Comparison of ENCODE assay signal across 16 mouse cellular contexts in the genomic region with DNA sequence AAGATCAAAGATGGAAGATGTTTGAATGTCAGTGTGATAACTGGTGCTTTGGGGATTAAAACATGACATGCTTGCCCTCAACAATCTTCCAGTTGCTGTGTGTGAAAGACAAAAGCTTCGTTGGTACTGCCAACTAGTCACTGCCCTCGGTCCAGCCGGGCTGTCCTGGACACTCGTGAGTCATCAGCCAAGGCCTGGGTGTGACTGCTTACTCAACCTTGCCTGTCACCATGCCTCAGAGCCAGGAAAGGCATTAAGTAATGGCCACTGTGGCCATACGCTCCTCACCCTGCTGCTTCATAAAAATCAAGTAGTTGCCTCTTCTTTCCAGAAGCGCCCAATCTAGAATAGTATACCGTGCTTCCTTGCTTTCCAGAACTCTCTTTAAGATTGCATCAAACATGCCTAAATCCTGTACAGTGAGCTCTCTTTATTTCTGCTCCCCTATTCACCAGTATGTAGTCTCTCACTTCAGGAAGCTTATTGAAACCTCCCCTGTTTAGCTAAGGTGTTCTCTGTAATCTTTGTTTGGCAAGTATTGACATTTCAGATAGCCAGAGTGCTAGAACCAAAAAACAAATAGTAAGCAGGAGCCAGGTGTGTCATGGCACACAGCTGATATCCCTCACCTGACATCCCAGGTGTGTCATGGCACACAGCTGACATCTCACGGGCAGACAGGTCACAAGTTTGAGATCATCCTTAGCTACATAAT. TPM values are rescaled to one million over a fixed set of nuclear protein-coding genes. Genes with fewer than 3 reads are reported as not detected.
DNase-seq lines count a peak whose midpoint lies in the region; ATAC-seq and TF ChIP-seq lines count a peak whose summit lies in the region.
"Had no signal": no experiment of that assay in that cellular context is flagged by ENCODE, and none has a peak within 500 bp of the region (broad histone marks: within the 10 kb centered on the region; RNA-seq: fewer than 3 reads in every experiment).

No protein-coding gene starts in this region.

- no peaks in the 10 kb centered on the region for H3K9me3 ChIP-seq in intestine, embryonic 16.5 days (ENCODE audit: control insufficient read depth, low read length)
- H3K9me3 ChIP-seq in stomach, embryonic 15.5 days: no peaks in the 10 kb centered on the region
- H3K9me3 ChIP-seq: forebrain, embryonic 12.5 days had no signal

- TF ChIP-seq CTCF in lung, adult 2 months (IDR thresholded peaks at IDR 0.05; ENCODE audit: insufficient read depth, low read length): no peak

- H3K27ac ChIP-seq in intestine, embryonic 16.5 days (ENCODE audit: low read length): peak overlapping the region; percentile 8; the same call in 1 of the 2 replicates
- H3K27ac ChIP-seq in stomach, embryonic 15.5 days: peak overlapping the region; percentile 74
- H3K27ac ChIP-seq: forebrain, embryonic 12.5 days; hindbrain, embryonic 14.5 days; layer of hippocampus, adult 2 months; liver, embryonic 14.5 days had no signal

- no peaks in the 10 kb centered on the region for H3K27me3 ChIP-seq in intestine, embryonic 16.5 days (replicated peaks; ENCODE audit: control insufficient read depth, insufficient read depth, low read length)
- no peaks in the 10 kb centered on the region for H3K27me3 ChIP-seq in stomach, embryonic 15.5 days (replicated peaks)
- H3K27me3 ChIP-seq: forebrain, embryonic 12.5 days had no signal

- no peak for TF ChIP-seq POLR2A in lung, adult 2 months (IDR thresholded peaks at IDR 0.05; ENCODE audit: borderline replicate concordance, extremely low read depth, low read depth, low read length)

- peak; percentile 37 for ATAC-seq in intestine, embryonic 16.5 days
- ATAC-seq in stomach, embryonic 15.5 days (ENCODE audit: insufficient read depth, low FRiP score, low read depth): peak; percentile 54

- H3K4me1 ChIP-seq in lung, adult 2 months (ENCODE audit: control insufficient read depth, insufficient read depth, low read length): peaks cover 2% of the 10 kb centered on the region; the same call in 1 of the 2 replicates
- 0 out of 2 replicates have a peak, but pooled peaks cover 4% of the 10 kb centered on the region for H3K4me1 ChIP-seq in intestine, embryonic 16.5 days (ENCODE audit: control insufficient read depth, insufficient read depth, low read length)
- H3K4me1 ChIP-seq in stomach, embryonic 15.5 days: no peaks in the 10 kb centered on the region
- H3K4me1 ChIP-seq: forebrain, embryonic 12.5 days had no signal

- 53% methylated on average over 8 of the region's 8 CpGs for WGBS in lung, adult 2 months
- 62% methylated on average over 8 of the region's 8 CpGs for WGBS in intestine, embryonic 16.5 days
- WGBS in stomach, embryonic 15.5 days: 67% methylated on average over 8 of the region's 8 CpGs

- DNase-seq in lung, adult 18-20 months: peak; percentile 47 to 48
- DNase-seq in lung, adult 2 months: no peak
- peak; percentile 40 for DNase-seq in NIH3T3 (ENCODE audit: low read depth)
- no peak for DNase-seq in thymus, postnatal 0 days (ENCODE audit: low spot score)
- DNase-seq in spleen, postnatal 14 days (ENCODE audit: low spot score in 2 of 2): no peak
- no peak for DNase-seq in right cerebral cortex, adult 18-20 months
- DNase-seq: cerebellum, adult 11 months; heart, adult 18-20 months; heart, postnatal 10 days; kidney, adult 9 months had no signal

- H3K36me3 ChIP-seq in intestine, embryonic 16.5 days (ENCODE audit: control insufficient read depth, insufficient read depth, low read length): no peaks in the 10 kb centered on the region
- H3K36me3 ChIP-seq in stomach, embryonic 15.5 days: no peaks in the 10 kb centered on the region
- H3K36me3 ChIP-seq: forebrain, embryonic 12.5 days had no signal

- no peak overlapping the region for H3K9ac ChIP-seq in intestine, embryonic 16.5 days (ENCODE audit: low read depth, low read length)
- no peak overlapping the region for H3K9ac ChIP-seq in stomach, embryonic 15.5 days
- H3K9ac ChIP-seq: forebrain, embryonic 12.5 days; hindbrain, embryonic 14.5 days; liver, embryonic 14.5 days had no signal

- no peak overlapping the region for H3K4me3 ChIP-seq in lung, adult 2 months (replicated peaks; ENCODE audit: extremely low read depth, low read depth, low read length)
- no peak overlapping the region for H3K4me3 ChIP-seq in intestine, embryonic 16.5 days (ENCODE audit: low read length)
- H3K4me3 ChIP-seq in stomach, embryonic 15.5 days (replicated peaks): no peak overlapping the region
- H3K4me3 ChIP-seq: forebrain, embryonic 12.5 days; layer of hippocampus, adult 2 months had no signal

- H3K4me2 ChIP-seq in intestine, embryonic 16.5 days (ENCODE audit: low read depth, low read length): no peak overlapping the region
- 0 out of 2 replicates have a peak overlapping the region, but pooled peaks have one; percentile 10 for H3K4me2 ChIP-seq in stomach, embryonic 15.5 days
- H3K4me2 ChIP-seq: forebrain, embryonic 12.5 days; hindbrain, embryonic 14.5 days had no signal

RNA-seq across cellular contexts. Expression of gene Vdac2, which starts 16.7 kb away (rescaled TPM):
- polyA plus RNA-seq in lung, adult 2 months (2012; rRNA removed): 95.7 and 96.6 TPM in 2 replicates
- 410 and 422 TPM in 2 replicates for polyA plus RNA-seq in intestine, embryonic 16.5 days (2015; fragmentation: Nextera tagmentation; extraction: Ambion mirVana)
- 264 and 310 TPM in 2 replicates for polyA plus RNA-seq in stomach, embryonic 15.5 days (2015; fragmentation: Nextera tagmentation; extraction: Ambion mirVana)
- polyA plus RNA-seq in thymus, postnatal 0 days (2015; fragmentation: Nextera tagmentation; extraction: Ambion mirVana): 266 and 279 TPM in 2 replicates

RNA-seq across cellular contexts. Expression of gene Comtd1, which starts 40.4 kb away (rescaled TPM):
- 12.7 and 13.9 TPM in 2 replicates for polyA plus RNA-seq in lung, adult 2 months (2012; rRNA removed)
- 88.2 and 89.1 TPM in 2 replicates for polyA plus RNA-seq in intestine, embryonic 16.5 days (2015; fragmentation: Nextera tagmentation; extraction: Ambion mirVana)
- polyA plus RNA-seq in stomach, embryonic 15.5 days (2015; fragmentation: Nextera tagmentation; extraction: Ambion mirVana): 42.2 and 48.1 TPM in 2 replicates
- 26.3 and 29.1 TPM in 2 replicates for polyA plus RNA-seq in thymus, postnatal 0 days (2015; fragmentation: Nextera tagmentation; extraction: Ambion mirVana)

RNA-seq across cellular contexts. Expression of gene Dusp13, which starts 57.4 kb away (rescaled TPM):
- 0.52 and 6.7 TPM in 2 replicates for polyA plus RNA-seq in lung, adult 2 months (2012; rRNA removed)
- not detected in 2 replicates for polyA plus RNA-seq in intestine, embryonic 16.5 days (2015; fragmentation: Nextera tagmentation; extraction: Ambion mirVana)
- not detected in 2 replicates for polyA plus RNA-seq in stomach, embryonic 15.5 days (2015; fragmentation: Nextera tagmentation; extraction: Ambion mirVana)
- polyA plus RNA-seq in thymus, postnatal 0 days (2015; fragmentation: Nextera tagmentation; extraction: Ambion mirVana): 0.42 TPM in 1 of 2 replicates, not detected in the other
- polyA plus RNA-seq: forebrain, embryonic 12.5 days had no signal

RNA-seq across cellular contexts. Expression of gene Samd8, which starts 58.0 kb away (rescaled TPM):
- polyA plus RNA-seq in lung, adult 2 months (2012; rRNA removed): 12.1 and 13.3 TPM in 2 replicates
- 11.4 and 12.5 TPM in 2 replicates for polyA plus RNA-seq in intestine, embryonic 16.5 days (2015; fragmentation: Nextera tagmentation; extraction: Ambion mirVana)
- 11.1 and 12.0 TPM in 2 replicates for polyA plus RNA-seq in stomach, embryonic 15.5 days (2015; fragmentation: Nextera tagmentation; extraction: Ambion mirVana)
- polyA plus RNA-seq in thymus, postnatal 0 days (2015; fragmentation: Nextera tagmentation; extraction: Ambion mirVana): 6.6 and 7.2 TPM in 2 replicates

Comparison
In these comparisons a context has a peak if more than half of its experiments do, and no peak if none do; other contexts are left out.
1. DNase-seq: peak in lung, adult 18-20 months (2 of 2) and NIH3T3 (single experiment); none in lung, adult 2 months (single experiment), thymus, postnatal 0 days (single experiment), spleen, postnatal 14 days (0 of 2) and right cerebral cortex, adult 18-20 months (single experiment).